Mouse (Mus musculus): ENCODE measurements at regions not wholly inside any gene's neighbourhood (a gene's known extent, or its start where the extent isn't known, plus 50 kb on each side); places are given as distances from the start of the nearest gene placed in this dataset.

- no peak for TF ChIP-seq CTCF (IDR thresholded peaks at IDR 0.05; ENCODE audit: extremely low read depth, insufficient read length, insufficient replicate concordance, low read depth, low read length)
- no peak for TF ChIP-seq POLR2A (IDR thresholded peaks at IDR 0.05; ENCODE audit: low read depth, low read length)
Measured at GRCm38 (mm10) chr4:100700418-100700817, 76.1 kb upstream of the Cachd1 start.
